In the genomic region with DNA sequence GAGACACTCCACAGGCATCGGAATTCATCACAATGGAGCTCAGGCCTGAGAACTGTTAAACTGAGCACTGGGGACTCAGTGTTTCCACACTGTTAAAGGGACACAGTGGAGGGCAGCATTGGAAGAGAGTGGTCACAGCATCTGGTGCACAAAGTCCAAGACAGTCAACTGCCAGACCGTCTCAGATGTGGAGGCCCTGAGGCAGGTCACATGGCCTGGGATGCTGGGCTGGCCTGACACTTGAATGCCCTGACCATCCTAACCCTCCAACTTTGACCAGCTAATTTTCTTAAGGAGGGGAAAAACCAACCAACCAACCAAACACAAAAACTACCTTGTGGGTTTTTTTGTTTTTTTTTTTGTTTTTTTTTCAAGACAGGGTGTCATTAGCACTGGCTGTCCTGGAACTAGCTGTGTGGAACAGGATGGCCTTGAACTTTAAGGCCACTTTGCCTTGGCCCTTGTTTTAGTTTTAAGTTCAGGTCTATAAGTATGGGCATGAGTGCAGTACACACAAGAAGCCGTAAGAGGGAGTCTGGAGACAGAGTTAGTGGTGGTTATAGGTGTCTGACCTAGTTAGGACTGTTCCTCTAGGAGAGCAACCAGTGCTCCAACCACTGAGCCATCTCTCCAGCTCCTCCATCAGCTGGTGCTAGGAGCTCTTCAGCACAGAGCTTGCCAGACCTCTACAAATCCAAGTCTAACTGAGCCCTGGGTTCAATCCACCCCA, we compare ENCODE assay signal across 8 mouse cellular contexts. TPM values are rescaled to one million over a fixed set of nuclear protein-coding genes. Genes with fewer than 3 reads are reported as not detected.
A peak's percentile ranks its signal among the peaks of the same experiment; 100 is the strongest.
DNase-seq lines count a peak whose midpoint lies in the region; ATAC-seq and TF ChIP-seq lines count a peak whose summit lies in the region.

No protein-coding gene starts in this region.

- TF ChIP-seq CTCF in cerebellum, adult 2 months (IDR thresholded peaks at IDR 0.05; ENCODE audit: borderline replicate concordance, insufficient read depth, low read depth, low read length), result no peak

- H3K4me1 ChIP-seq in cerebellum, adult 2 months (ENCODE audit: control insufficient read depth, insufficient read depth, low read length), result peaks cover 34% of the 10 kb centered on the region
- H3K4me1 ChIP-seq in midbrain, embryonic 15.5 days, result peaks cover 53% of the 10 kb centered on the region

- peak; percentile 42 to 47 for DNase-seq in cerebellum, postnatal 10 days
- DNase-seq in cerebellum, adult 2 months, result no peak
- peak; percentile 50 for DNase-seq in thymus, postnatal 0 days (ENCODE audit: low spot score)
- DNase-seq in thymus, adult 18-20 months, result no peak
- peak; percentile 65 for DNase-seq in induced T-regulatory cell, adult 2 months (ENCODE audit: low read depth)
- DNase-seq in adrenal gland, adult 2 months, result no peak
- DNase-seq in gastrocnemius, adult 8-10 months (ENCODE audit: low spot score in 2 of 2), result no peak

- 30% methylated on average over 3 of the region's 3 CpGs for WGBS in cerebellum, adult 2 months
- WGBS in midbrain, embryonic 15.5 days, result 77% methylated on average over 3 of the region's 3 CpGs

- H3K27me3 ChIP-seq in cerebellum, adult 2 months (ENCODE audit: control insufficient read depth, insufficient read depth, low read length), result no peaks in the 10 kb centered on the region
- no peaks in the 10 kb centered on the region for H3K27me3 ChIP-seq in midbrain, embryonic 15.5 days (replicated peaks)

- H3K27ac ChIP-seq in cerebellum, adult 2 months (ENCODE audit: insufficient read depth, low read length), result no peak overlapping the region
- H3K27ac ChIP-seq in midbrain, embryonic 15.5 days, result no peak overlapping the region

- no peak overlapping the region for H3K4me3 ChIP-seq in cerebellum, adult 2 months (replicated peaks; ENCODE audit: insufficient read depth, low read depth, low read length)
- H3K4me3 ChIP-seq in midbrain, embryonic 15.5 days, result peak overlapping the region; percentile 98; the same call in 1 of the 2 replicates

- 0 out of 2 replicates have a peak overlapping the region, but pooled peaks have one; percentile 97 for H3K9ac ChIP-seq in midbrain, embryonic 15.5 days

- peak overlapping the region; percentile 73 for H3K4me2 ChIP-seq in midbrain, embryonic 15.5 days

- ATAC-seq in midbrain, embryonic 15.5 days (replicated peaks), result no peak

- no peaks in the 10 kb centered on the region for H3K9me3 ChIP-seq in midbrain, embryonic 15.5 days

- TF ChIP-seq POLR2A in cerebellum, adult 2 months (IDR thresholded peaks at IDR 0.05; ENCODE audit: borderline replicate concordance, insufficient read depth, low read length), result no peak

- no peaks in the 10 kb centered on the region; the same call in 1 of the 2 replicates for H3K36me3 ChIP-seq in midbrain, embryonic 15.5 days (replicated peaks)

RNA-seq across cellular contexts. Expression of a gene that starts 2.0 kb away (rescaled TPM):
- polyA plus RNA-seq in cerebellum, adult 2 months (2012; rRNA removed), result 1.1 and 1.9 TPM in 2 replicates
- 1.6 and 2.3 TPM in 2 replicates for polyA plus RNA-seq in thymus, postnatal 0 days (2015; fragmentation: Nextera tagmentation; extraction: Ambion mirVana)
- polyA plus RNA-seq in midbrain, embryonic 15.5 days (2015; fragmentation: Nextera tagmentation; extraction: Ambion mirVana), result 6.6 and 6.8 TPM in 2 replicates
- total RNA-seq in adrenal gland, adult 2 months (2021), result not detected
- 3.4 and 10.8 TPM in 2 replicates for polyA plus RNA-seq in adrenal gland, adult 2 months (2012; rRNA removed)
- not detected for total RNA-seq in gastrocnemius, adult 8-10 months (2022)

RNA-seq across cellular contexts. Expression of a gene that starts 2.1 kb away (rescaled TPM):
- 2,746 and 2,917 TPM in 2 replicates for polyA plus RNA-seq in cerebellum, adult 2 months (2012; rRNA removed)
- polyA plus RNA-seq in thymus, postnatal 0 days (2015; fragmentation: Nextera tagmentation; extraction: Ambion mirVana), result 1,161 and 1,200 TPM in 2 replicates
- polyA plus RNA-seq in midbrain, embryonic 15.5 days (2015; fragmentation: Nextera tagmentation; extraction: Ambion mirVana), result 1,028 and 1,049 TPM in 2 replicates
- 1,000 to 10,000 TPM; 1,249 to 1,840 TPM for total RNA-seq in adrenal gland, adult 2 months (2021)
- 508 and 556 TPM in 2 replicates for polyA plus RNA-seq in adrenal gland, adult 2 months (2012; rRNA removed)
- total RNA-seq in gastrocnemius, adult 8-10 months (2022), result 1,000 to 10,000 TPM; 1,398 to 1,509 (median 1,471) TPM

RNA-seq across cellular contexts. Expression of a gene that starts 2.5 kb away (rescaled TPM):
- 65.3 and 67.5 TPM in 2 replicates for polyA plus RNA-seq in cerebellum, adult 2 months (2012; rRNA removed)
- polyA plus RNA-seq in thymus, postnatal 0 days (2015; fragmentation: Nextera tagmentation; extraction: Ambion mirVana), result 259 and 294 TPM in 2 replicates
- 98.0 and 115 TPM in 2 replicates for polyA plus RNA-seq in midbrain, embryonic 15.5 days (2015; fragmentation: Nextera tagmentation; extraction: Ambion mirVana)
- 100 to 1,000 TPM in 1 of 2 experiments, 10 to 100 TPM in 1; 73.1 to 136 TPM for total RNA-seq in adrenal gland, adult 2 months (2021)
- polyA plus RNA-seq in adrenal gland, adult 2 months (2012; rRNA removed), result 145 and 176 TPM in 2 replicates
- total RNA-seq in gastrocnemius, adult 8-10 months (2022), result 10 to 100 TPM; 18.7 to 29.5 (median 25.8) TPM

RNA-seq across cellular contexts. Expression of a gene that starts 18.5 kb away (rescaled TPM):
- polyA plus RNA-seq in cerebellum, adult 2 months (2012; rRNA removed), result 8.1 and 8.2 TPM in 2 replicates
- 2.1 TPM in 2 replicates for polyA plus RNA-seq in thymus, postnatal 0 days (2015; fragmentation: Nextera tagmentation; extraction: Ambion mirVana)
- 18.1 and 20.1 TPM in 2 replicates for polyA plus RNA-seq in midbrain, embryonic 15.5 days (2015; fragmentation: Nextera tagmentation; extraction: Ambion mirVana)
- 10 to 100 TPM in 1 of 2 experiments, 1 to 10 TPM in 1; 7.2 to 27.6 TPM for total RNA-seq in adrenal gland, adult 2 months (2021)
- 14.9 and 33.6 TPM in 2 replicates for polyA plus RNA-seq in adrenal gland, adult 2 months (2012; rRNA removed)
- total RNA-seq in gastrocnemius, adult 8-10 months (2022), result 1 to 10 TPM in 2 of 4 experiments, under 1 TPM in 1, not detected in 1; 0.89 to 1.1 (median 1.1) TPM

Comparison
In these comparisons a context has a peak if more than half of its experiments do, and no peak if none do; other contexts are left out.
1. DNase-seq: peak in cerebellum, postnatal 10 days (2 of 2), thymus, postnatal 0 days (single experiment) and induced T-regulatory cell, adult 2 months (single experiment); none in cerebellum, adult 2 months (0 of 2), thymus, adult 18-20 months (0 of 2), adrenal gland, adult 2 months (single experiment) and gastrocnemius, adult 8-10 months (0 of 2).